Comparison of ENCODE assay signal across 9 mouse cellular contexts in the genomic region with DNA sequence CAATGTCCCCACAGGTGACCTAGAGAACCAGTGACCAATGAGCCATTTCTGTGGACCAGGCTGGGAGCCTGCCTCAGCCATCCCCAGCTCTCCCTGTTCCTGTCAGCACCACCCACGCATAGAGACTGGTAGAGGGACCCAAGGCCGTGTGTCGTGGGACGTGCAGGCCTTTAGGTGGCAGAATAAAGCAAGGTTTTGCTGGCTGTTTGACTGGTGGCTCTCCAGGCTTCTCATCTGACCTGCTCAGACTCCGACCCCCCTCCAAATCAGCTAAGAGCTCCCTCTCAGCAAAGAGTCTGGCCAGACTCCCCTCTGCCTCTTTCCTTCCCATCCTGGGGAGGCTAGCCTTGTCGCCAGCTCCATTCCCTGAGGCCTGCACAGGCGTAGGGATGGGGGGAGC. TPM values are rescaled to one million over a fixed set of nuclear protein-coding genes. Genes with fewer than 3 reads are reported as not detected.
DNase-seq lines count a peak whose midpoint lies in the region; ATAC-seq and TF ChIP-seq lines count a peak whose summit lies in the region.
"Had no signal": no experiment of that assay in that cellular context is flagged by ENCODE, and none has a peak within 500 bp of the region (broad histone marks: within the 10 kb centered on the region; RNA-seq: fewer than 3 reads in every experiment).

No protein-coding gene starts in this region.

- H3K9me3 ChIP-seq in heart, postnatal 0 days (replicated peaks; ENCODE audit: control insufficient read depth, low read length) = no peaks in the 10 kb centered on the region
- no peaks in the 10 kb centered on the region for H3K9me3 ChIP-seq in forebrain, embryonic 12.5 days
- H3K9me3 ChIP-seq in midbrain, embryonic 14.5 days (ENCODE audit: control insufficient read depth, low read length) = no peaks in the 10 kb centered on the region

- 0 out of 2 replicates have a peak, but pooled peaks cover 5% of the 10 kb centered on the region for H3K4me1 ChIP-seq in heart, postnatal 0 days (ENCODE audit: control insufficient read depth, insufficient read depth)
- H3K4me1 ChIP-seq in forebrain, embryonic 12.5 days = peaks cover 43% of the 10 kb centered on the region
- H3K4me1 ChIP-seq in midbrain, embryonic 14.5 days (ENCODE audit: control insufficient read depth, insufficient read depth, low read length) = peaks cover 34% of the 10 kb centered on the region

- H3K27ac ChIP-seq in heart, postnatal 0 days (ENCODE audit: low read depth) = no peak overlapping the region
- H3K27ac ChIP-seq in forebrain, embryonic 12.5 days = peak overlapping the region; percentile 47
- peak overlapping the region; percentile 83 for H3K27ac ChIP-seq in midbrain, embryonic 14.5 days (replicated peaks; ENCODE audit: low read depth, low read length)

- DNase-seq in heart, postnatal 0 days (ENCODE audit: low spot score) = no peak
- no peak for DNase-seq in heart, adult 11 months
- peak; percentile 82 for DNase-seq in midbrain, embryonic 14.5 days
- no peak for DNase-seq in spleen, postnatal 14 days (ENCODE audit: low spot score in 2 of 2)
- no peak for DNase-seq in spleen, postnatal 4 days (ENCODE audit: low spot score in 2 of 2)
- DNase-seq in B cell, adult 2 months = no peak

- H3K4me3 ChIP-seq in heart, postnatal 0 days (ENCODE audit: low read depth, low read length) = no peak overlapping the region
- H3K4me3 ChIP-seq in forebrain, embryonic 12.5 days (replicated peaks) = no peak overlapping the region
- H3K4me3 ChIP-seq in midbrain, embryonic 14.5 days (replicated peaks; ENCODE audit: low read depth, low read length) = no peak overlapping the region

- TF ChIP-seq EP300 in heart, postnatal 0 days (IDR thresholded peaks at IDR 0.05; ENCODE audit: low read depth) = no peak

- no peak overlapping the region for H3K4me2 ChIP-seq in heart, postnatal 0 days (ENCODE audit: low read depth, low read length)
- H3K4me2 ChIP-seq in forebrain, embryonic 12.5 days = no peak overlapping the region
- H3K4me2 ChIP-seq in midbrain, embryonic 14.5 days (ENCODE audit: low read length) = no peak overlapping the region; the same call in 1 of the 2 replicates

- no peak overlapping the region for H3K9ac ChIP-seq in heart, postnatal 0 days (replicated peaks; ENCODE audit: low read depth, low read length)
- no peak overlapping the region for H3K9ac ChIP-seq in forebrain, embryonic 12.5 days
- peak overlapping the region; percentile 17; the same call in 1 of the 2 replicates for H3K9ac ChIP-seq in midbrain, embryonic 14.5 days (replicated peaks; ENCODE audit: low read length)

- 52% methylated on average over 7 of the region's 7 CpGs for WGBS in heart, postnatal 0 days
- 50% methylated on average over 7 of the region's 7 CpGs for WGBS in forebrain, embryonic 12.5 days
- 46% methylated on average over 7 of the region's 7 CpGs for WGBS in midbrain, embryonic 14.5 days

- no peaks in the 10 kb centered on the region; the same call in 1 of the 2 replicates for H3K36me3 ChIP-seq in heart, postnatal 0 days (replicated peaks; ENCODE audit: control insufficient read depth, insufficient read depth, low read length)
- peaks cover 10% of the 10 kb centered on the region; the same call in 1 of the 2 replicates for H3K36me3 ChIP-seq in forebrain, embryonic 12.5 days (replicated peaks)
- peaks cover 4% of the 10 kb centered on the region; the same call in 1 of the 2 replicates for H3K36me3 ChIP-seq in midbrain, embryonic 14.5 days (ENCODE audit: control insufficient read depth, insufficient read depth, low read length)

- ATAC-seq in heart, postnatal 0 days (ENCODE audit: insufficient read depth, low read depth) = no peak
- peak; percentile 72 for ATAC-seq in cerebellum, adult (ENCODE audit: insufficient number of reproducible peaks, low FRiP score, low TSS enrichment)
- ATAC-seq in forebrain, embryonic 12.5 days (ENCODE audit: low FRiP score) = no peak
- peak; percentile 44; the same call in 1 of the 2 replicates for ATAC-seq in midbrain, embryonic 14.5 days (ENCODE audit: low FRiP score, low TSS enrichment)

- TF ChIP-seq CTCF in heart, postnatal 0 days (IDR thresholded peaks at IDR 0.05; ENCODE audit: low read depth) = peak; percentile 30; the same call in 1 of the 2 replicates

- no peaks in the 10 kb centered on the region for H3K27me3 ChIP-seq in heart, postnatal 0 days (ENCODE audit: control insufficient read depth, insufficient read depth, low read length)
- peaks cover 6% of the 10 kb centered on the region; the same call in 1 of the 2 replicates for H3K27me3 ChIP-seq in forebrain, embryonic 12.5 days
- no peaks in the 10 kb centered on the region for H3K27me3 ChIP-seq in midbrain, embryonic 14.5 days (ENCODE audit: control insufficient read depth, insufficient read depth, low read length)
- H3K27me3 ChIP-seq: CH12.LX had no signal

RNA-seq across cellular contexts. Expression of gene Rbm19, which starts 58.1 kb away (rescaled TPM):
- 19.5 and 20.8 TPM in 2 replicates for total RNA-seq in heart, postnatal 0 days (2014; rRNA removed; ENCODE audit: low replicate concordance)
- polyA plus RNA-seq in heart, postnatal 0 days (2015; fragmentation: Nextera tagmentation; extraction: Ambion mirVana) = 10.2 and 10.8 TPM in 2 replicates
- 27.5 and 32.9 TPM in 2 replicates for polyA plus RNA-seq in forebrain, embryonic 12.5 days (2016; fragmentation: Nextera tagmentation; extraction: Ambion mirVana)
- polyA plus RNA-seq in midbrain, embryonic 14.5 days (2014; fragmentation: Nextera tagmentation; extraction: Ambion mirVana) = 16.0 and 16.2 TPM in 2 replicates

Comparison
In these comparisons a context has a peak if more than half of its experiments do, and no peak if none do; other contexts are left out.
1. ATAC-seq: peak in cerebellum, adult (single experiment) and midbrain, embryonic 14.5 days (single experiment); none in heart, postnatal 0 days (single experiment) and forebrain, embryonic 12.5 days (single experiment).